Mouse (Mus musculus) bone marrow macrophage, adult 2 months (primary cell): ENCODE results near the gene Btbd2. TPM values are rescaled to one million over a fixed set of nuclear protein-coding genes. Genes with fewer than 3 reads are reported as not detected.

Experiments
- H3K27ac ChIP-seq: 2 replicates; pipeline ENCODE4 v1.5.1; 2012; ENCODE audit warnings: low read depth, low read length; ENCODE audit not compliant: insufficient read depth
- H3K4me1 ChIP-seq: 2 replicates; pipeline ENCODE4 v1.6.1; 2012; ENCODE audit warnings: low read length; ENCODE audit not compliant: control insufficient read depth, insufficient read depth
- H3K4me3 ChIP-seq: 2 replicates; pipeline ENCODE4 v1.5.1; 2012; ENCODE audit warnings: mild to moderate bottlenecking, low read length, moderate library complexity; ENCODE audit not compliant: insufficient read depth
- CTCF ChIP-seq: IDR thresholded peaks from 2 replicates; pipeline ENCODE4 v1.5.1; 2012; ENCODE audit warnings: low read depth, mild to moderate bottlenecking, low read length, moderate library complexity
- POLR2A ChIP-seq: IDR thresholded peaks from 2 replicates; pipeline ENCODE4 v1.6.1; 2012; ENCODE audit warnings: mild to moderate bottlenecking, low read depth, low read length, borderline replicate concordance
- polyA plus RNA-seq: library from polyadenylated mRNA; stranded (reverse); fragments of >200 nt; gene quantifications from 2 replicates; pipeline ENCODE4 v1.2.4, GENCODE M21; 2012; ENCODE audit not compliant: missing spikeins, insufficient read depth, insufficient read length

The Btbd2 gene
- polyA plus RNA-seq, 1 experiment, result 22.7 TPM

- H3K4me1 ChIP-seq, result peaks cover 24% of the 10 kb centered on the region
- TF ChIP-seq POLR2A (no peak), CTCF (no peak)
- no peak overlapping the region for H3K27ac ChIP-seq
- no peak overlapping the region for H3K4me3 ChIP-seq
Observed at GRCm38 (mm10) chr10:80670531-80670930, 13.7 kb upstream of the Btbd2 start.

- Histone ChIP-seq H3K4me1 (peaks cover 29% of the 10 kb centered on the region), H3K27ac (no peak overlapping the region), H3K4me3 (no peak overlapping the region)
- TF ChIP-seq CTCF (no peak), POLR2A (no peak)
Observed at GRCm38 (mm10) chr10:80669737-80670485, 13.0 kb upstream of the Btbd2 start.

GRCm38 (mm10) chr10:80669018-80669417, 12.1 kb upstream of the Btbd2 start:
- TF ChIP-seq POLR2A, result no peak
- TF ChIP-seq CTCF, result no peak
- H3K27ac ChIP-seq, result no peak overlapping the region
- H3K4me1 ChIP-seq, result peaks cover 35% of the 10 kb centered on the region
- no peak overlapping the region for H3K4me3 ChIP-seq

GRCm38 (mm10) chr10:80668614-80669013, 11.7 kb upstream of the Btbd2 start:
- peaks cover 35% of the 10 kb centered on the region for H3K4me1 ChIP-seq
- no peak overlapping the region for H3K4me3 ChIP-seq
- TF ChIP-seq CTCF (no peak), POLR2A (no peak)
- no peak overlapping the region for H3K27ac ChIP-seq

- TF ChIP-seq CTCF (no peak), POLR2A (no peak)
- Histone ChIP-seq H3K27ac (no peak overlapping the region), H3K4me3 (no peak overlapping the region), H3K4me1 (peaks cover 34% of the 10 kb centered on the region)
Observed at GRCm38 (mm10) chr10:80666837-80667412, 10.1 kb upstream of the Btbd2 start.

GRCm38 (mm10) chr10:80665981-80666733, 9.3 kb upstream of the Btbd2 start:
- Histone ChIP-seq H3K27ac (no peak overlapping the region), H3K4me3 (no peak overlapping the region), H3K4me1 (peaks cover 34% of the 10 kb centered on the region)
- TF ChIP-seq CTCF (no peak), POLR2A (no peak)

- H3K4me3 ChIP-seq, result no peak overlapping the region
- peaks cover 34% of the 10 kb centered on the region for H3K4me1 ChIP-seq
- no peak for TF ChIP-seq CTCF
- TF ChIP-seq POLR2A, result no peak
- H3K27ac ChIP-seq, result peak overlapping the region; percentile 23
Observed at GRCm38 (mm10) chr10:80665459-80665858, 8.6 kb upstream of the Btbd2 start.

GRCm38 (mm10) chr10:80665016-80665380, 8.1 kb upstream of the Btbd2 start:
- peak overlapping the region; percentile 83 for H3K27ac ChIP-seq
- peaks cover 34% of the 10 kb centered on the region for H3K4me1 ChIP-seq
- TF ChIP-seq CTCF (no peak), POLR2A (no peak)
- H3K4me3 ChIP-seq, result no peak overlapping the region

- TF ChIP-seq CTCF (no peak), POLR2A (no peak)
- Histone ChIP-seq H3K4me1 (peaks cover 34% of the 10 kb centered on the region), H3K27ac (peak overlapping the region; percentile 83), H3K4me3 (0 out of 2 replicates have a peak overlapping the region, but pooled peaks have one; percentile 9)
Observed at GRCm38 (mm10) chr10:80664197-80665015, 7.5 kb upstream of the Btbd2 start.

- Histone ChIP-seq H3K4me1 (peaks cover 36% of the 10 kb centered on the region), H3K27ac (peak overlapping the region; percentile 83), H3K4me3 (no peak overlapping the region; the same call in 1 of the 2 replicates)
- TF ChIP-seq POLR2A (no peak), CTCF (no peak)
Observed at GRCm38 (mm10) chr10:80663485-80664196, 6.8 kb upstream of the Btbd2 start.
